Mouse (Mus musculus) regulatory T cell (primary cell): ENCODE data around the gene Shmt2.

Experiments
- in situ Hi-C: fragments of 300-600 bp; cut with MboI, MseI; formaldehyde crosslinking; loops from one replicate; pipeline ENCODE4 v1.15.1; 2025; ENCODE audit warnings: high pct_unique_total_duplicates

Gene Shmt2

DNA sequence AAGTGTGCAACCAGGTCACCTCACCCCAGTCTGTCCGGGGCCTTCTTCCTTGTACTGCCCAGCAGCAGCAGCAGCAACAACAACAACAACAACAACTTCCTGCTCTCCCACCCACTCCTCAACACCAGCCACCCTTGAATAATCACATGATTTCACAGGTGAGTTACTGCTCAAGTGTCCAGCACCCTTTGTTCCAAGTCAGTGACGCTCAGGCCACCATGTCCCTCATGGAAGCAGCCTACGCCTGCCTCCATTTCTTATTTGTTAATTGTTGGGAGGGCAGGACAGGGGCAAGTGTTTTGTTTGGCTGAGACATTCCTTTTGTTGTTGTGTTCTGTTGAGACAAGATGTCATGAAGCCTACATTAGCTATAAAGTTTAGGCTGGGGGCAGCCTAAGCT lies 45.7 kb downstream of the Shmt2 start:
- in situ Hi-C loops: no loop called here

GRCm38 (mm10) chr10:127475175-127475574 lies 47.1 kb downstream of the Shmt2 start:
- in situ Hi-C loops: no loop called here

- in situ Hi-C loops: no loop called here
These were observed 49.5 kb downstream of the Shmt2 start for GRCm38 (mm10) chr10:127472722-127473121.

DNA sequence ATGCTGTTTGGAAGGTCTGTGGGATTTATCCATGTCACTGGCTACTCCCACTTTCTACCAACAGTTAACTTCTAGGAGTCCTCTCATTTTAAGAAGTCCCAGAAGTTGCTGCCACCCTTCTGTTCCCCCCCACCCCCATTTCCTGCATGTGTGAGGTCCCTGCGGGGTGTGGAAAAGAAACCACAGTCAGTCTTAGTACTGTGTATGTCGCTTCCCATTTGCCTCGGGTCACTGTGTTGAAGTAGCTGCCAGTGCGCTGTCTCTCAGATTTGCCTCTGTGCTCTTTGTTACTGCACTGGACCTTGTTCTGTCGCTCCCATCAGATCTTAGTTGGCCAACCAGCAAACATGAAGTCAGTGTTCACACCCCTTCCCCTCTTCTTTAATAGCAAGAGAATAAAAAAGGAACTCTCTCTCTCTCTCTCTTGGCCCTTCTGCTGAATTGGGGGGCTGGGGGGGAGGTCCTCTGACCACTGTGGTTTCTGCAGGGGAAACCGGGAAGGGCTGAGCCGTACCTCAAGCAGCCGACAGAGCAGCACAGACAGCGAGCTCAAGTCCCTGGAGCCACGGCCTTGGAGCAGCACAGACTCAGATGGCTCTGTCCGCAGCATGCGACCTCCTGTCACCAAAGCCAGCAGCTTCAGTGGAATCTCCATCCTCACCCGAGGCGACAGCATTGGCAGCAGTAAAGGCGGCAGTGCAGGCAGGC lies 50.8 kb downstream of the Shmt2 start:
- in situ Hi-C loops: no loop called here
